Mouse (Mus musculus) embryo, embryonic 10 days (tissue): ENCODE measurements around the gene Ccdc63.

Experiments used
- DNase-seq: peaks from one replicate; pipeline ENCODE4 v3.0.0-alpha.2; 2015; ENCODE audit warnings: low spot score

The Ccdc63 gene

DNA sequence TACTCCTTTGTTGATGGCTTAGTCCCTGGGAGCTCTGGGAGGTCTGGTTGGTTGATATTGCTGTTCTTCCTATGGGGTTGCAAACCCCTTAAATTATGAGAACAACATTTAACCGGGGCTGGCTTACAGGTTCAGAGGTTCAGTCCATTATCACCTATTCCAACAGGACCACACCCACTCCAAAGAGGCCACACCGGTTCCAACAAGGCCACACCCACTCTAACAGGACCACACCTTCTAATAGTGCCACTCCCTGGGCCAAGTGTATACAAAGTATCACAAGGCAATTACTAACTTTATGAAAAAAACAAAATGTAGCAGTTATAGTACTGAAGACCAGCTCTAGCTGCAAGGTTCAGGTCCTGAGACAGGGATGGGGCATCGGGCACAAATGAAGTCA lies 56.2 kb downstream of the Ccdc63 start:
- DNase-seq, result no peak

- DNase-seq, result no peak
These were observed 57.3 kb downstream of the Ccdc63 start for GRCm38 (mm10) chr5:122083282-122083681.

- no peak for DNase-seq
These were observed 59.2 kb downstream of the Ccdc63 start for GRCm38 (mm10) chr5:122081471-122081870.

DNA sequence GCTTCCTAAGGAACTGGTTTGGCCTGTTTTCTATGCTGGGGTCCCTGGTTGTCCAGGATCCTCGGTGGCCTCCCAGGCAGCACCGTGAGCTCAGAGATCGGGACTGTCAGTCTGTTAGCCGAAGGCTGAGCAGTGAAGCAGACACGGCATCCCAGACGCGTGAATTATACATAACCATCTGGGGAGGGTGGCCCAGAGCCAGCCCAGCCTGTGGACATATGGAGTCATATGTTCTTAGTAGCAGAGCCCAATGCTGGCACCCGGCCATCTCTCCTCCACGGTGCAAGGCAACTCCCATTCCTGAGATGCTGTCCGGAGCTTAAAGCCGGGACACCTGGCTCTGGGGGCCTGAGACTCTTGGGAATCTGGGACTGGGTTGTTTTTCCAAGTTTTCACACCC lies 59.7 kb downstream of the Ccdc63 start:
- DNase-seq, result no peak

DNA sequence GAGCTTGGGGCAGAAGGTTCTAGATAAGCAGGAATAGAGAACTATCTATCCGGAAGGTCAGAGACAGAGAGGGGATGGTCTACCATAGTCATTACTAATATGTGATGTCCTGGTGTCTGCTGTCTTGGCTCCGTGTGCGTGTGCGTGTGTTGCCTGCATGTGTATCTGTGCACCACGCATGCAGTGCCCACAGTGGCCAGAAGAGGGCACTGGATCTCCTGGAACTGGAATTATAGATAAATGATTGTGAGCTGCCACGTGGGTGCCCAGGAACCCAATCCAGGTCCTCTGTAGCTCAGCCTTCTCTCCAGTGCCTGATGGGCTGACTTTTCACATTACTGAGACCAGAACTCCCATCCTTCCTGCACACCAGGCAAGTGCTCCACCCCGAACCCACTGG lies 60.8 kb downstream of the Ccdc63 start:
- DNase-seq, result no peak

DNA sequence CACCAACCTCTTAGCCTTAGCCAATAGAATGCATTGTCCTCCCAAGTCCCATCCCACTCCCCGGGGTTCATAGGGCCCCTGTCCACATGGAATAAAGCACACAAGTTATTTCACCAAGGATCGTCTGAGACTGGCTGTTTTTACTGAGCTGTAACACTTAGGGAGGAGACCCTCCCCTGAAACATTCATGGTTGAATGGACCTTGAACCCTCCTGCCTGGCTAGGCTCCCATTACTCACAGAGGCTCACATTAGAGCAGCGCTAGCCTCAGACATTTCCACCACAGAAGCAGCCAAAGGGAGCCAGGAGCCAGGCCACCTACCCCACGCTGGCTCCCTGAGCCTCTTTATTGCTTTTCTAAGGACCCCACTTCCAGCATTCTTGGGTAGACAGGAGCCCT lies 63.4 kb downstream of the Ccdc63 start:
- DNase-seq, result no peak

DNA sequence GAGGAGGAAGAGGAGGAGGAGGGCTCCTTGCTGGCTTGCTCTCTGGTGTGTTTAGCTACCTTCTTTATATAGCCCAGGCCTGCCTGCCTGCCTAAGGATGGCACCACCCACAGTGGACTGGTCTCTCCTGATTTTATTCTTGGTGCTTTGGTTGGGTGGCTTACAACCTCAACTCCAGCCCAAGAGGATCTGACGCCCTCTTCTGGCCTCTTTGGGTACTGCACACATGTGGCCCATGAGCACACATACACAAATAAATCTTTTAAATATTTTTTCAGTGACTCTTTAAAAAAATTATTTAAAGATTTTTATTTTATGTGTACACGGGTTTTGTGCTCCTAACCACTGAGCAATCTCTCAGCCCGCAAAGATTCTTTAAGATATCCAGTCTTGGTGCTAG lies 64.9 kb downstream of the Ccdc63 start:
- DNase-seq, result no peak

- DNase-seq, result no peak
These were observed 68.6 kb downstream of the Ccdc63 start for GRCm38 (mm10) chr5:122071997-122072396.

- DNase-seq, result no peak
These were observed 69.4 kb downstream of the Ccdc63 start for GRCm38 (mm10) chr5:122070963-122071800.

DNA sequence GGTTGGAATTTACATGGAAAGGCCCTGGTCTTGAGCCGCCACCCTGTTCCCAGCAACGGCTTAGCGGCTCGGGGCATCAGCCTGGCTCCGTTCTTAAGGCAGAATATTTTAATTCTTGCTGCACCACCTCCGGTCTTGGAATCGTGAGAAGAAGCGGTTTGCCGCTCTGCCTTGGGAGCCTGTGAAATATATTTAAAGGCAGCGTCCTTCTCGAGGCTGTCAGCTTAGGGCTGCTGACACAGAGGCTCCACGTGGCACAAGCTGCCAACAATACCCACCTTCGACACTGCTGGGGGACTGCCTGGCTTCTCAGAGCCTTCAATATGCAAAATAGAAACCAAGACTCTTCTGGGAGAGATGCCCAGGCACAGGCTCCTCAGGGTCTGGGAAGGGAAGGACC lies 72.1 kb downstream of the Ccdc63 start:
- no peak for DNase-seq

GRCm38 (mm10) chr5:122063204-122063933 lies 77.3 kb downstream of the Ccdc63 start:
- no peak for DNase-seq

- no peak for DNase-seq
These were observed 78.1 kb downstream of the Ccdc63 start for GRCm38 (mm10) chr5:122062479-122062878.

DNA sequence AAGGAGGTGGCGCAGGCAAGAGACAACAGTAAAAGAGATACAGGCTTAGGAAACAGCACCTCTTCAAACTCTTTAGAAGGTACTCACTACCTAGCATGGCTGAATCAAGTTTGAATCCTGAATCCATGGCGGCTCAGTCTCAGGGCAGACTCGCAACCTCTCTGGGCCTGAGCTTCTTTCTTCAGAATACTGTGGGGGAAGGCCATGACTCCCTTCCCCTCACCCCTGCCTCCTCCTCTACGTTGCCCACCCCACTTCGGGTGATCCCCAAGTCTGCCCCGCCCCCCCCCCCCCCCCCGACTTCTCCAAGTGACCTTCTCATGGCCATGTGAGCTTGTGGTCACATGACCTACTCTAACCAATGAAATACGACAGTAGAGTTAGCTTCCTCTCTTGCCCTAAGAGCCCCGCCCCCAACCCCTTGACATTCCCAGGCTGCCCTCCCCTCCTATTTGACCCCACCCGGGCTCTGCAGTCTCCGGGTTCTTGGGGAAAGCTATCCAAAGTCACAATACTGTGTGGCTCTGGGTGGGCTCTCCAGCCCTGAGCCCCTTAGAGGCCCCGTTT lies 79.8 kb downstream of the Ccdc63 start:
- peak; percentile 83 for DNase-seq

DNA sequence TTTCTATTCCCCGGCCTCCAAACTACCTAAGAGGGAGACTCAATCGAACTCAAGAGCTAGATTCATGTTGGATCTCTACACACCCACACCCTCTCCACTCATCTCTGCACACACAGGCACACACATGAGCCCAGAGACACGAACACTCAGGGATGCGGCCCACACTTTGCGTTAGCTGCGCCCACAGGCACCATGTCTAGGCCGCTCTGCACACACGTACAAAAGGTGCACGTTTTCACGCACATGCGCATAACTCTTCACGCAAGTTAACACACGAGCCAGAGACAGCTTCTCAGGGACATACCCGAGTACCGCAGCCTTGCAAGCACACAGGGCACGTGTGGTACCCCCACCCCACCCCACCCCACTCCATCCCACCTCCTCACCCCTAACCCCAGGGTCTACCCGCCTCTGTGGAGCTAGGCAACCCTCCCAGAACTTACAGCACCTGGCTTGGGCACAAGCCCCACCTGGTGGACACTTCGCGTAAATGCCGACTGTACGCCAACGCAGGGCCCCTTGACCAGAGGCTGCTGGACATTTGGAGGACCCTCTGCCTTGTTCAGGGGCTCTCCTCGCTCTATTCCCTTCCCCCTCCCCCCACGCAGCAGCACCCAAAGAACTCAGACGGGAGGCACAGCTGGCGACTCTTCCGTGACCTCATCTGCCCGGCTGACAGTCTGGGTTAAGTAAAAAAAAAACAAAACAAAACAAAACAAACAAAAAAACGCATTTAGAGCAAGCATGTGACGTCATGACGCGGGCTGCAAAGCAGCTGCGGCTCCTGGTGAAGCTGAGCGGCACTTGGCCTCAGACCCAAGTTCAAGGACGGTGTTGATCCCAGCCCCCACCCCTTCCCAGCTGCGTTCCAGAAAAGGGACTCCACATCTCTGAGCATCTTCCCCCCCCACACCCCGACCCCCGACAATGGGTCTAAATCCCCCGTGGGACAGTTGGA lies 81.3 kb downstream of the Ccdc63 start:
- peak; percentile 93 for DNase-seq
